Mouse (Mus musculus) spleen, adult 2 months (tissue): ENCODE measurements around the gene Ripor1. TPM values are rescaled to one million over a fixed set of nuclear protein-coding genes. Genes with fewer than 3 reads are reported as not detected.

Experiments used
- DNase-seq, 2 experiments: peaks; one replicate each; pipeline versions ENCODE4 v3.0.0 to v3.0.0-alpha.2; 2012 to 2021; ENCODE audit warnings: low spot score in 2 of 2, low read depth in 1 of 2
- H3K27ac ChIP-seq: fragments of 200-500 bp; 2 replicates; pipeline ENCODE4 v1.5.1; 2012; ENCODE audit warnings: low read length, inconsistent platforms; ENCODE audit not compliant: insufficient read depth
- H3K27me3 ChIP-seq: fragments of 200-500 bp; 2 replicates; pipeline ENCODE4 v1.6.1; 2012; ENCODE audit warnings: mild to moderate bottlenecking, moderate library complexity, low read length, inconsistent platforms; ENCODE audit not compliant: control insufficient read depth, insufficient read depth
- H3K36me3 ChIP-seq: fragments of 200-500 bp; 2 replicates; pipeline ENCODE4 v1.6.1; 2012; ENCODE audit warnings: mild to moderate bottlenecking, low read length, inconsistent platforms; ENCODE audit not compliant: control insufficient read depth, insufficient read depth
- H3K4me1 ChIP-seq: fragments of 200-500 bp; 2 replicates; pipeline ENCODE4 v1.6.1; 2011; ENCODE audit warnings: inconsistent platforms; ENCODE audit not compliant: control insufficient read depth, insufficient read depth, insufficient read length
- H3K4me3 ChIP-seq: fragments of 200-500 bp; 2 replicates; pipeline ENCODE4 v1.5.1; 2011; ENCODE audit warnings: mild to moderate bottlenecking, inconsistent platforms; ENCODE audit not compliant: insufficient read depth, insufficient read length; ENCODE audit errors: extremely low read depth
- CTCF ChIP-seq: fragments of 200-500 bp; IDR thresholded peaks from 2 replicates; pipeline ENCODE4 v1.5.1; 2011; ENCODE audit warnings: mild to moderate bottlenecking, inconsistent platforms; ENCODE audit not compliant: insufficient read depth, insufficient read length, insufficient replicate concordance; ENCODE audit errors: extremely low read depth
- POLR2A ChIP-seq: fragments of 200-500 bp; IDR thresholded peaks from 2 replicates; pipeline ENCODE4 v1.6.1; 2011; ENCODE audit warnings: low read depth, low read length, inconsistent platforms
- WGBS: fragments of 180-500 bp; shearing (Covaris S2); methylation state at CpG from one replicate; pipeline ENCODE4 v1.1.7; 2018; 5-methylcytosine and 5-hydroxymethylcytosine counted together
- polyA plus RNA-seq: library from polyadenylated mRNA; depleted of rRNA; stranded (reverse); fragments of >200 nt; gene quantifications from 2 replicates; pipeline ENCODE4 v1.2.3, GENCODE M21; 2012

The Ripor1 gene
- polyA plus RNA-seq, 1 experiment: 26.5 TPM

GRCm38 (mm10) chr8:105636018-105636962 lies 31.2 kb downstream of the Ripor1 start, which contains the start of gene Ctcf:
Gene Ctcf, plus strand, starts transcription at chr8:105636568.
- WGBS: under 1% methylated on average over 98 of the region's 126 CpGs
- peak; percentile 86 to 87 for DNase-seq
- TF ChIP-seq POLR2A: peak; percentile 74
- peak; percentile 53 for TF ChIP-seq CTCF
- Histone ChIP-seq H3K4me3 (peak within 1 kb of the TSS; percentile 100), H3K27ac (peak within 1 kb of the TSS; percentile 100), H3K4me1 (peaks cover 6% of the 10 kb centered on the region), H3K27me3 (no peaks in the 10 kb centered on the region), H3K36me3 (no peaks in the 10 kb centered on the region; the same call in 1 of the 2 replicates)

- no peaks in the 10 kb centered on the region for H3K27me3 ChIP-seq
- no peak for TF ChIP-seq CTCF
- TF ChIP-seq POLR2A: peak; percentile 65
- H3K27ac ChIP-seq: peak within 1 kb of the TSS; percentile 100
- under 1% methylated on average over 57 of the region's 63 CpGs for WGBS
- H3K4me3 ChIP-seq: peak within 1 kb of the TSS; percentile 100
- peaks cover 6% of the 10 kb centered on the region for H3K4me1 ChIP-seq
- H3K36me3 ChIP-seq: no peaks in the 10 kb centered on the region; the same call in 1 of the 2 replicates
- DNase-seq: peak; percentile 26 to 57
Measured at GRCm38 (mm10) chr8:105636963-105637510, 32.0 kb downstream of the Ripor1 start, which contains the start of gene Agrp. Gene Agrp, minus strand, starts transcription at chr8:105637393.

- no peaks in the 10 kb centered on the region; the same call in 1 of the 2 replicates for H3K36me3 ChIP-seq
- peak overlapping the region; percentile 100 for H3K4me3 ChIP-seq
- no peaks in the 10 kb centered on the region for H3K27me3 ChIP-seq
- 0% methylated on average over 11 of the region's 11 CpGs for WGBS
- DNase-seq: no peak
- peak overlapping the region; percentile 100 for H3K27ac ChIP-seq
- TF ChIP-seq CTCF: no peak
- no peak for TF ChIP-seq POLR2A
- peaks cover 6% of the 10 kb centered on the region for H3K4me1 ChIP-seq
Measured at GRCm38 (mm10) chr8:105637601-105638041, 32.6 kb downstream of the Ripor1 start.

- Histone ChIP-seq H3K27me3 (no peaks in the 10 kb centered on the region), H3K4me1 (peaks cover 6% of the 10 kb centered on the region), H3K27ac (peak overlapping the region; percentile 74), H3K36me3 (peaks cover under 1% of the 10 kb centered on the region; the same call in 1 of the 2 replicates), H3K4me3 (no peak overlapping the region)
- 46% methylated on average over 4 of the region's 4 CpGs for WGBS
- DNase-seq: no peak
- TF ChIP-seq POLR2A: no peak
- TF ChIP-seq CTCF: no peak
Measured at GRCm38 (mm10) chr8:105638510-105638909, 33.5 kb downstream of the Ripor1 start.

GRCm38 (mm10) chr8:105639835-105640234 lies 34.8 kb downstream of the Ripor1 start:
- Histone ChIP-seq H3K4me1 (peaks cover 5% of the 10 kb centered on the region), H3K27ac (no peak overlapping the region), H3K27me3 (no peaks in the 10 kb centered on the region), H3K36me3 (peaks cover 6% of the 10 kb centered on the region), H3K4me3 (no peak overlapping the region)
- TF ChIP-seq CTCF (no peak), POLR2A (no peak)
- 40% methylated on average over 1 of the region's 1 CpGs for WGBS
- DNase-seq: no peak

GRCm38 (mm10) chr8:105640511-105640910 lies 35.5 kb downstream of the Ripor1 start:
- Histone ChIP-seq H3K27ac (no peak overlapping the region), H3K4me3 (no peak overlapping the region), H3K36me3 (peaks cover 8% of the 10 kb centered on the region), H3K4me1 (peaks cover 5% of the 10 kb centered on the region), H3K27me3 (no peaks in the 10 kb centered on the region)
- 85% methylated on average over 2 of the region's 2 CpGs for WGBS
- TF ChIP-seq POLR2A (no peak), CTCF (no peak)
- DNase-seq: no peak
